Mouse (Mus musculus) ES-E14 (cell line): Measurements from ENCODE around the gene D7Ertd443e. TPM values are rescaled to one million over a fixed set of nuclear protein-coding genes. Genes with fewer than 3 reads are reported as not detected.

Source experiments
- DNase-seq: peaks from one replicate; pipeline ENCODE4 v3.0.0-alpha.2; 2013; ENCODE audit warnings: low read depth, low spot score
- H3K27ac ChIP-seq: 2 replicates; pipeline ENCODE4 v1.5.1; 2012; ENCODE audit warnings: low read depth, mild to moderate bottlenecking, low read length, moderate library complexity, mixed read lengths; ENCODE audit not compliant: poor library complexity, insufficient read depth, severe bottlenecking
- H3K36me3 ChIP-seq: 2 replicates; pipeline ENCODE4 v1.6.1; 2012; ENCODE audit warnings: mild to moderate bottlenecking, low read length, moderate library complexity, mixed read lengths; ENCODE audit not compliant: control insufficient read depth, poor library complexity, insufficient read depth, severe bottlenecking
- H3K4me1 ChIP-seq, 2 experiments: fragments of 150-350 bp in 1 of 2; sonication (generic) in 1 of 2; 2 replicates each; pipeline ENCODE4 v1.6.1; 2012; ENCODE audit warnings: low read length in 2 of 2, mild to moderate bottlenecking in 1 of 2, mixed read lengths in 1 of 2; ENCODE audit not compliant: control insufficient read depth in 2 of 2, insufficient read depth in 2 of 2, poor library complexity in 1 of 2
- H3K4me3 ChIP-seq, 2 experiments: fragments of 150-350 bp in 1 of 2; sonication (generic) in 1 of 2; 2 replicates each; pipeline ENCODE4 v1.5.1; 2012; ENCODE audit warnings: low read length in 2 of 2, low read depth in 1 of 2, mild to moderate bottlenecking in 1 of 2, mixed read lengths in 1 of 2; ENCODE audit not compliant: insufficient read depth in 1 of 2, poor library complexity in 1 of 2, severe bottlenecking in 1 of 2
- H3K9ac ChIP-seq: 2 replicates; pipeline ENCODE4 v1.6.1; 2012; ENCODE audit warnings: low read depth, mild to moderate bottlenecking, low read length, mixed read lengths; ENCODE audit not compliant: poor library complexity, insufficient read depth, severe bottlenecking
- H3K9me3 ChIP-seq: fragments of 150-350 bp; sonication (generic); 2 replicates; pipeline ENCODE4 v1.6.1; 2012; ENCODE audit warnings: low read depth, mild to moderate bottlenecking, low read length; ENCODE audit not compliant: control insufficient read depth, insufficient read depth
- CHD2 ChIP-seq: IDR thresholded peaks from 2 replicates; pipeline ENCODE4 v1.6.1; 2014; ENCODE audit warnings: mild to moderate bottlenecking, low read depth, low read length, inconsistent platforms
- HCFC1 ChIP-seq: IDR thresholded peaks from 2 replicates; pipeline ENCODE4 v1.6.1; 2012; ENCODE audit warnings: low read length, inconsistent platforms, borderline replicate concordance; ENCODE audit not compliant: insufficient read depth
- MAFK ChIP-seq: IDR thresholded peaks from 2 replicates; pipeline ENCODE4 v1.6.1; 2014; ENCODE audit warnings: mild to moderate bottlenecking, low read depth, low read length, inconsistent platforms; ENCODE audit not compliant: insufficient read depth
- ZC3H11A ChIP-seq: IDR thresholded peaks from 2 replicates; pipeline ENCODE4 v1.6.1; 2012; ENCODE audit warnings: low read depth, mild to moderate bottlenecking, inconsistent platforms, low read length, borderline replicate concordance
- ZNF384 ChIP-seq: IDR thresholded peaks from 2 replicates; pipeline ENCODE4 v1.6.1; 2012; ENCODE audit warnings: low read depth, low read length, inconsistent platforms
- in situ Hi-C, 2 experiments: fragments of 600-800 bp; cut with MboI; formaldehyde crosslinking; loops; one replicate each; pipeline ENCODE4 v1.15.1; 2025; ENCODE audit warnings: low sequenced_read_pairs in 2 of 2, inconsistent platforms in 1 of 2; ENCODE audit not compliant: unreplicated experiment in 2 of 2
- total RNA-seq: library from RNA; depleted of rRNA; stranded (reverse); fragments of 300-350 nt; gene quantifications from 2 replicates; pipeline ENCODE4 v1.2.3, GENCODE M21; 2012

D7Ertd443e gene
- total RNA-seq, 1 experiment, result not detected

- Histone ChIP-seq H3K9ac (no peak overlapping the region), H3K36me3 (no peaks in the 10 kb centered on the region), H3K4me3 (no peak overlapping the region), H3K9me3 (no peaks in the 10 kb centered on the region), H3K4me1 (no peaks in the 10 kb centered on the region), H3K27ac (no peak overlapping the region)
- TF ChIP-seq HCFC1 (no peak), ZC3H11A (peak; percentile 36; the same call in 1 of the 2 replicates)
- in situ Hi-C loops, result no loop called here
- peak; percentile 69 for DNase-seq
Measured at GRCm38 (mm10) chr7:134378273-134378672, 7.2 kb downstream of the D7Ertd443e start.

DNA sequence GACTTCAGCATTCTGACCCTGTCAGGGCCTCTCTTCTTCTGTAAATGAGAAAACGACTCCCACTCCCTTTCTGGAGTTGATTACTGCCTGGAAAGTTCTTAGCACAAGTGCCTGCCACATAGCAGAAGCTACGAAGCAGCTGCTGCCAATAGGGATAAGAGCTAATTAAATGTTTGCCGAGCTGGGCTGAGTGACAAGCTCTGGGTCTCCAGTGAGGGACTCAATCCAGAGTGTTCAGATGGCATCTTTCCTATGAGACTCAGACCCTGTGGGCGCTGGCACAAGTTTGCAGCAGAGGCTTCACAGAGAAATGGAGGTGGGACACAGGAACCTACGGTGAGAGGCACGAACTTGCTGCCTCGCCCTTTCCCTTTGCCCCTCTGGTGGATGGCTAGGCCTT lies 8.7 kb downstream of the D7Ertd443e start:
- Histone ChIP-seq H3K27ac (no peak overlapping the region), H3K4me1 (no peaks in the 10 kb centered on the region), H3K9me3 (no peaks in the 10 kb centered on the region), H3K36me3 (no peaks in the 10 kb centered on the region), H3K9ac (no peak overlapping the region), H3K4me3 (no peak overlapping the region)
- in situ Hi-C loops, result no loop called here
- no peak for DNase-seq
- no peak for TF ChIP-seq ZC3H11A
- no peak for TF ChIP-seq CHD2
- TF ChIP-seq MAFK, result no peak
- TF ChIP-seq HCFC1, result no peak
- no peak for TF ChIP-seq ZNF384

DNA sequence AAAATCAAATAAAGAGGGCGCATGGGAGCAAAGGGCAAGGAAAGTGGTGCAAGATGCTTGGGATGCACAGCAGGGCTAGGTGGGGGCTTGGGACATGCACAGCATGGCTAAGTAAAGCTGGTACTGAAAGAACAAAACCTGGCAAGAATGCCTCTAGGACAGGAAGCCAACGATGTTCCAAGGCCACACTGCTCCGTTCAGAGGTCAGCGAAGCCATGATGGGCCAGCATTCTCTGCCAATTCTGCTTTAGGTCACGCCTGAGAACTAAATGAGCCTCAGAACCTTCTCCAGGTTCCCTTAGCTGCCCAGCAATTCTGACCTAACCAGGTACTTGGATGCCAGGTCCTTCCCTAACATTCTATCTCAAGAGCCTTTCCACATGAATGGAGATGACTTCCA lies 13.2 kb downstream of the D7Ertd443e start:
- DNase-seq, result no peak
- no peak overlapping the region for H3K4me3 ChIP-seq
- TF ChIP-seq HCFC1 (no peak), CHD2 (no peak), ZNF384 (no peak), MAFK (no peak), ZC3H11A (no peak)
- H3K36me3 ChIP-seq, result no peaks in the 10 kb centered on the region
- no peaks in the 10 kb centered on the region for H3K4me1 ChIP-seq
- no peaks in the 10 kb centered on the region for H3K9me3 ChIP-seq
- in situ Hi-C loops, result no loop called here
- no peak overlapping the region for H3K9ac ChIP-seq
- H3K27ac ChIP-seq, result no peak overlapping the region

GRCm38 (mm10) chr7:134369241-134369640 lies 16.2 kb downstream of the D7Ertd443e start:
- Histone ChIP-seq H3K36me3 (no peaks in the 10 kb centered on the region), H3K4me1 (no peaks in the 10 kb centered on the region)
- in situ Hi-C loops, result no loop called here

DNA sequence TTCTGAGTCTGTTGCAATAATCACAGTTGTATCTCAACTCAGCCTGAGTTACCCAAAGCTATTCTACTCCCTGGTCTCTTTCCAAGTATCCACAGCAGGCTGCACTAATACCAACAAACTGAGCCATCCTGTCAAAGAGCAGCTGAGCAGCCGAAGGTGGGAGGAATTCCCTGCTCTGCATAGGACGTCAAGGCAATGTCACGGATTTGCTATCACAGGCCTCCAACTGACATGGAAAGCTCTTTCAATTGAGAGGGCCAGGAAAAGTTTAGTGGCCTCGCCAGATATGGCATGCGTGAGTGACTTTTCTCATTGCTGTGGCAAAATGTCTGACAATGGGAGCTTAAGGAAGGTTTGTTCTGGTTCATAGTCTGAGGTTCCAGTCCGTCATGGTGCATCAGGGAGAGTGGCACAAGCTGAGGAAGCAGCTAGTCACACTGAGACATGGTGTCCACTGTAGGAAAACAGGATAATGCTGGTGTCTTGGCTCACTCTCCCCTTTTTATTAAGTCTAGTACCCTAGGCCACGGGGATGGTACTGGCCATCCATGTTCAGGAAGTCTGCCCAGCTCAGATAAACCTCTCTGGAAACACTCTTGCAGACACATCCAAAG lies 23.1 kb downstream of the D7Ertd443e start:
- no peaks in the 10 kb centered on the region for H3K36me3 ChIP-seq
- H3K4me3 ChIP-seq, result no peak overlapping the region
- H3K27ac ChIP-seq, result no peak overlapping the region
- H3K4me1 ChIP-seq, result no peaks in the 10 kb centered on the region
- in situ Hi-C loops, result no loop called here
- TF ChIP-seq CHD2, result no peak
- TF ChIP-seq ZC3H11A, result no peak
- TF ChIP-seq HCFC1, result no peak
- TF ChIP-seq ZNF384, result no peak
- no peak for DNase-seq
- no peak overlapping the region for H3K9ac ChIP-seq
- H3K9me3 ChIP-seq, result no peaks in the 10 kb centered on the region

More at GRCm38 (mm10) chr7:134369241-134369640, 16.2 kb downstream of the D7Ertd443e start:
- no peak for TF ChIP-seq ZNF384
- no peak for TF ChIP-seq MAFK
- no peak for TF ChIP-seq ZC3H11A
- no peak for TF ChIP-seq CHD2
- no peak for TF ChIP-seq HCFC1
- Histone ChIP-seq H3K4me3 (no peak overlapping the region), H3K9me3 (no peaks in the 10 kb centered on the region), H3K9ac (no peak overlapping the region), H3K27ac (no peak overlapping the region)
- no peak for DNase-seq
